Mouse (Mus musculus) stomach, embryonic 16.5 days (tissue): ENCODE measurements around the gene Ndufs7. TPM values are rescaled to one million over a fixed set of nuclear protein-coding genes. Genes with fewer than 3 reads are reported as not detected.
A peak's percentile ranks its signal among the peaks of the same experiment; 100 is the strongest.

Source experiments
- ATAC-seq: fragments of 200-750 bp; cut with Nextera tagmentation; 2 replicates; pipeline ENCODE4 v1.8.0; 2017; ENCODE audit warnings: moderate number of reproducible peaks, moderate TSS enrichment; ENCODE audit not compliant: insufficient read depth, low FRiP score
- H3K27ac ChIP-seq: fragments of 300-500 bp; sonication (generic); 2 replicates; pipeline ENCODE4 v1.5.1; 2014; ENCODE audit warnings: low read length
- H3K27me3 ChIP-seq: fragments of 300-500 bp; sonication (generic); 2 replicates; pipeline ENCODE4 v1.6.1; 2014; ENCODE audit warnings: low read length, control low read depth, mixed read lengths; ENCODE audit not compliant: control insufficient read depth, insufficient read depth
- H3K36me3 ChIP-seq: fragments of 300-500 bp; sonication (generic); 2 replicates; pipeline ENCODE4 v1.6.1; 2014; ENCODE audit warnings: low read length; ENCODE audit not compliant: control insufficient read depth, insufficient read depth
- H3K4me1 ChIP-seq: fragments of 300-500 bp; sonication (generic); 2 replicates; pipeline ENCODE4 v1.6.1; 2014; ENCODE audit warnings: low read length, control low read depth, mixed read lengths; ENCODE audit not compliant: control insufficient read depth, insufficient read depth
- H3K4me2 ChIP-seq: fragments of 300-500 bp; sonication (generic); 2 replicates; pipeline ENCODE4 v1.6.1; 2014; ENCODE audit warnings: low read depth, low read length, mixed read lengths
- H3K4me3 ChIP-seq: fragments of 300-500 bp; sonication (generic); replicated peaks from 2 replicates; pipeline ENCODE4 v1.5.1; 2014; ENCODE audit warnings: mild to moderate bottlenecking, low read length
- H3K9ac ChIP-seq: fragments of 300-500 bp; sonication (generic); 2 replicates; pipeline ENCODE4 v1.6.1; 2014; ENCODE audit warnings: low read length
- H3K9me3 ChIP-seq: fragments of 300-500 bp; sonication (generic); replicated peaks from 2 replicates; pipeline ENCODE4 v1.6.1; 2016; ENCODE audit warnings: low read length, control low read depth; ENCODE audit not compliant: control insufficient read depth
- WGBS: fragments of 180-500 bp; shearing (Covaris S2); extraction: QIAGEN DNeasy Blood & Tissue Kit; methylation state at CpG from one replicate; pipeline ENCODE4 v1.1.7; 2014; 5-methylcytosine and 5-hydroxymethylcytosine counted together
- polyA plus RNA-seq: library from polyadenylated mRNA; unstranded; fragments of >200 nt; fragmentation: Nextera tagmentation; extraction: Ambion mirVana; gene quantifications from 2 replicates; pipeline ENCODE4 v1.2.1, GENCODE M21; 2015

Ndufs7 gene
- polyA plus RNA-seq, 1 experiment from 2014 or later, result 340 TPM

- Histone ChIP-seq H3K4me2 (peak overlapping the region; percentile 82; the same call in 1 of the 2 replicates), H3K4me1 (peaks cover 26% of the 10 kb centered on the region)
Measured at GRCm38 (mm10) chr10:80258752-80259462, 10.0 kb downstream of the Ndufs7 start.

GRCm38 (mm10) chr10:80259463-80259805, 10.5 kb downstream of the Ndufs7 start:
- Histone ChIP-seq H3K4me1 (peaks cover 26% of the 10 kb centered on the region), H3K4me3 (peak overlapping the region; percentile 54), H3K4me2 (peak overlapping the region; percentile 82), H3K27me3 (no peaks in the 10 kb centered on the region), H3K27ac (peak overlapping the region; percentile 100), H3K9me3 (no peaks in the 10 kb centered on the region), H3K9ac (peak overlapping the region; percentile 78), H3K36me3 (peaks cover 10% of the 10 kb centered on the region; the same call in 1 of the 2 replicates)
- WGBS, result 77% methylated on average over 6 of the region's 6 CpGs
- no peak for ATAC-seq

More at GRCm38 (mm10) chr10:80258752-80259462, 10.0 kb downstream of the Ndufs7 start:
- WGBS, result 89% methylated on average over 14 of the region's 14 CpGs
- ATAC-seq, result no peak
- no peaks in the 10 kb centered on the region for H3K27me3 ChIP-seq
- peak overlapping the region; percentile 78 for H3K9ac ChIP-seq
- peaks cover 12% of the 10 kb centered on the region; the same call in 1 of the 2 replicates for H3K36me3 ChIP-seq
- no peak overlapping the region for H3K4me3 ChIP-seq
- H3K27ac ChIP-seq, result no peak overlapping the region
- no peaks in the 10 kb centered on the region for H3K9me3 ChIP-seq

DNA sequence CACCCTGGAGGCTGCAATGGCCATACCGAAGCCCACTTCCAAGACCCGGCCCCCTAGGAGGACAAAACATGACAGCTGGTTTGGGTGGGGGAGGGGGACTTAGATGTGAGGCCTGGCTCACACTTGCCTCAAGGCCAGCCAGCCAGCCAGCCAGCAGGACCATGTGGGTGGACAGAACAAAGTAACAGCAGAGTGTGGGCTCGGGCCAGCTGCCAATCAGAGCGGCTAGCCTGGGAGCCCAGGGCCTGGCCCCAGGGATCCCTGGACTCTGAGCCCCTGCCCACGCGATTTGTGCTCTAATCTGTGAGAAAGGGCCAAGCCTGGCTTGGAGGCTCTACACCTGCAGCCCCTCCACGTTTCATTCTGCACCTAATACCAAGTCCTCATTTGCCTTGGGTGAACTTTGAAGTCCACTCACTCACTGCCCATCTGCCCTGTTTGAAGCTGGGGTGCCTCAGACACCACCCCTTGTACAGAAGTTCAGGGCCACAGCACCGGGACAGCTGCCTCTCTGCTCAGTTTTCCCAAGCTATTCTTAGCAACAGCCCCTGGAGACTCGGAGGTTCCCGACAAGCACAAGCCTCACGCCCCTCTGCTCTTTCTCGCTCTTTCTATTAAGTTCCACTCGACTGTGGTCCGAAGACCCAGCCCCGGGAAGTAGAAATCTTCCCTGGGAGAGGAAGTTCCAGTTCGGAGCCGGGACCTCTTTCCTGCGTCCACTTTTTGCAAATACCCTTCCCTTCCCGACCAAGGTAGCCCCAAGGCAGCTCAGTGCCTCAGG, 11.1 kb downstream of the Ndufs7 start:
- 6% methylated on average over 19 of the region's 19 CpGs for WGBS
- H3K9ac ChIP-seq, result peak overlapping the region; percentile 78
- no peaks in the 10 kb centered on the region for H3K27me3 ChIP-seq
- H3K27ac ChIP-seq, result peak overlapping the region; percentile 100
- no peaks in the 10 kb centered on the region for H3K9me3 ChIP-seq
- ATAC-seq, result no peak
- H3K4me1 ChIP-seq, result peaks cover 26% of the 10 kb centered on the region
- H3K4me2 ChIP-seq, result peak overlapping the region; percentile 82
- H3K4me3 ChIP-seq, result peak overlapping the region; percentile 54
- peaks cover 6% of the 10 kb centered on the region; the same call in 1 of the 2 replicates for H3K36me3 ChIP-seq

DNA sequence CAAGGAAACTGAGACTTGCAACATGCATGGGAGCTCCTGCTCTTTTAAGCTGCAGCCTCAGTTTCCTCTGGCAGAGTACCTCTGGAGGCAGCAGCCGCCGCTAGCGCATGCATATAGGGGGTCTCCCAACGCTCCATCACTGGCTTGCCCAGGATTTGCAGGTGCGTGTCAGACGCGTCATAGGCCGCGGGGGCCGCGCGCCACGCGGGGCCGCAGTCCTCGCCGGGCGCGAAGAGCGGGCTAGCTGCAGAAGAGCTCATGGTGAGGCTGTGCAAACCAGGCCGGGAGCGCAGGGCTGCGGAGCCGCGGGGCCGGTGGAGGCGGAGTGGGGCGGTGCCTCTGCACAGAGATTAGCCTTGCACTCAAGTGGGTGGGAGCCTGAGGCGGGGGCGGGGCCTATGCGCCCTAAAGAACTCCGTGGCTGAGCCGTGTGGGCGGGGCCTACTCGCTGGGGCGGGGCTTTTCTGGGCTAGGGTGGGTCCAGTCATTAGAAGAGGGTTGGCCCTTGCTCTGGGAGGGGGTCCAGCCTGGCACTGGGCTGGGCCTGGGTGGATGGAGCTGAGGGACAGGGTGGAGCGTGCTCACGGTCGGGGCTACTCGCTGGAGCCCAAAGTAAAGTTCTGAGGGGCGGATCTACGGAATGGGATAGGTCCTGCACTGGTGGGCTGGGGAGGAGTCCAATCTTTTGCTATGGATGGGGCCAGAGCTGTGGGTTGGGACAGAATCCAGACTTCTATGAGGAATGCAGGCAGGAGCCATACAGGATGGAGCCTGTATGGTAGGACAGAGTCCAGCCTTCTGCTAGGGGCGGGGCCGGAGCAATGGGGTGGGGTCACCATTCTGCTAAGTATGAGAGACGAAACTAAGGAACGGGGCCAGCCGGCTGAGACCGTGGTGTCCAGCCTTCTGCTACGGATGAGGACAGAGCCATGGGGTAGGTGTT, 12.0 kb downstream of the Ndufs7 start, which contains the start of the genes Gamt and Dazap1:
Gene Gamt, minus strand, starts transcription at position 371 of the 943 bp plus-strand sequence.
Gene Dazap1, plus strand, starts transcription at position 845 of the 943 bp plus-strand sequence.
- no peaks in the 10 kb centered on the region for H3K27me3 ChIP-seq
- peak within 1 kb of the TSS; percentile 78 for H3K9ac ChIP-seq
- peaks cover 28% of the 10 kb centered on the region for H3K4me1 ChIP-seq
- no peaks in the 10 kb centered on the region for H3K9me3 ChIP-seq
- H3K36me3 ChIP-seq, result peaks cover 6% of the 10 kb centered on the region; the same call in 1 of the 2 replicates
- ATAC-seq, result peak; percentile 91
- peak within 1 kb of the TSS; percentile 54 for H3K4me3 ChIP-seq
- WGBS, result under 1% methylated on average over 49 of the region's 49 CpGs
- H3K4me2 ChIP-seq, result peak within 1 kb of the TSS; percentile 82
- H3K27ac ChIP-seq, result peak within 1 kb of the TSS; percentile 100

DNA sequence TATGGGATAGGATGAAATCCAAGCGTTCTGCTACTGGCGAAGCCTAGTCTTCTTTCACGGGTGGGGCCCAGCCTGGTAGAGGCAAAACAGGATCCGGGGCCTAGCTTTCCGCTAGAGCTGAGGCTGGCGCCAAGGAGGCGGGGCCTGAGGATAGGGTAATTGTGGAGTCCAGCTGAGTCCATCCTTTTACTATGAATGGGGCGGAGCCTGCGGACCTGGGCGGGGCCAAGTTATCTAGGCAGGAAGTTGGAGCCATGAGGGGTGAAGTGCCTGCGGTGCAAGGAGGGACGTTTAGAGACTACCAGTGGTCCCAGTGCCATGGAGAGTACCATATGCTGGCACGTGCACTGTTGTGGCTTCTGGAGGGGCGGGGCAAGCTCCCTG, 12.7 kb downstream of the Ndufs7 start:
- Histone ChIP-seq H3K4me2 (peak overlapping the region; percentile 82), H3K9me3 (no peaks in the 10 kb centered on the region), H3K27ac (peak overlapping the region; percentile 100), H3K36me3 (peaks cover 6% of the 10 kb centered on the region; the same call in 1 of the 2 replicates), H3K9ac (peak overlapping the region; percentile 78), H3K4me1 (peaks cover 34% of the 10 kb centered on the region), H3K4me3 (peak overlapping the region; percentile 54), H3K27me3 (no peaks in the 10 kb centered on the region)
- ATAC-seq, result peak; percentile 77
- WGBS, result 0% methylated on average over 14 of the region's 14 CpGs

DNA sequence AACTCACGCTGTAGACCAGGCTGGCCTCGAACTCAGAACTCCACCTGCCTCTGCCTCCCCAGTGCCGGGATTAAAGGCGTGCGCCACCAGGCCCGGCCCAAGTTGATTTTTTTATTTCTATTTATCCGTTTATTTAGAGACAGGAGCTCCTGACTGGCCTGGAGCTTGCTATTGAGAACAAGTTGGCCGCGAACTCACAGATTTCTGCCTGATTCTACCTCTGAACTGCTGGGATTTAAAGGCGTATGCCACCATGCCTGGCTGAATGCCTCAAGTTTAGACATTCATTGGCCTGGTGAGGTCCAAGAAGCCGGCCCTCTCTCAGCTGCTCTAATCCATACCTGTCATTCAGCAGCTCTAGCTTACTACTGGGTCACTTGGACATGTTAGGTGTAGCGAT, 13.2 kb downstream of the Ndufs7 start:
- peak overlapping the region; percentile 54 for H3K4me3 ChIP-seq
- WGBS, result 66% methylated on average over 12 of the region's 12 CpGs
- no peaks in the 10 kb centered on the region for H3K27me3 ChIP-seq
- H3K27ac ChIP-seq, result peak overlapping the region; percentile 100
- peak overlapping the region; percentile 32; the same call in 1 of the 2 replicates for H3K9ac ChIP-seq
- H3K9me3 ChIP-seq, result no peaks in the 10 kb centered on the region
- H3K4me1 ChIP-seq, result peaks cover 40% of the 10 kb centered on the region
- peak overlapping the region; percentile 82 for H3K4me2 ChIP-seq
- H3K36me3 ChIP-seq, result peaks cover 6% of the 10 kb centered on the region; the same call in 1 of the 2 replicates
- ATAC-seq, result no peak

- Histone ChIP-seq H3K4me1 (peaks cover 47% of the 10 kb centered on the region), H3K4me2 (no peak overlapping the region), H3K9ac (no peak overlapping the region), H3K27ac (no peak overlapping the region), H3K27me3 (no peaks in the 10 kb centered on the region), H3K36me3 (peaks cover 6% of the 10 kb centered on the region; the same call in 1 of the 2 replicates), H3K4me3 (no peak overlapping the region), H3K9me3 (no peaks in the 10 kb centered on the region)
- no peak for ATAC-seq
- 90% methylated on average over 10 of the region's 10 CpGs for WGBS
Measured at GRCm38 (mm10) chr10:80262776-80263365, 13.9 kb downstream of the Ndufs7 start.
